Mouse (Mus musculus) hindbrain, embryonic 14.5 days (tissue): ENCODE results near the gene Ssbp3. TPM values are rescaled to one million over a fixed set of nuclear protein-coding genes. Genes with fewer than 3 reads are reported as not detected.

Experiments used
- ATAC-seq: fragments of 200-750 bp; cut with Nextera tagmentation; 2 replicates; pipeline ENCODE4 v1.8.0; 2017; ENCODE audit warnings: moderate number of reproducible peaks, mild to moderate bottlenecking, moderate TSS enrichment, moderate library complexity; ENCODE audit not compliant: low FRiP score
- DNase-seq: peaks from one replicate; pipeline ENCODE4 v3.0.0-alpha.2; 2015; ENCODE audit warnings: low spot score
- H3K27ac ChIP-seq: fragments of 300-500 bp; sonication (generic); 2 replicates; pipeline ENCODE4 v1.5.1; 2014; ENCODE audit warnings: mild to moderate bottlenecking, moderate library complexity
- H3K27me3 ChIP-seq: fragments of 300-500 bp; sonication (generic); 2 replicates; pipeline ENCODE4 v1.6.1; 2014; ENCODE audit warnings: mild to moderate bottlenecking, low read length, mixed read lengths; ENCODE audit not compliant: control insufficient read depth, insufficient read depth
- H3K36me3 ChIP-seq: fragments of 300-500 bp; sonication (generic); replicated peaks from 2 replicates; pipeline ENCODE4 v1.6.1; 2014; ENCODE audit not compliant: control insufficient read depth, insufficient read depth
- H3K4me1 ChIP-seq: fragments of 300-500 bp; sonication (generic); replicated peaks from 2 replicates; pipeline ENCODE4 v1.6.1; 2014; ENCODE audit warnings: antibody characterized with exemption, low read length, mixed read lengths; ENCODE audit not compliant: control insufficient read depth, insufficient read depth
- H3K4me2 ChIP-seq: fragments of 300-500 bp; sonication (generic); replicated peaks from 2 replicates; pipeline ENCODE4 v1.6.1; 2014; ENCODE audit warnings: mild to moderate bottlenecking, moderate library complexity
- H3K4me3 ChIP-seq: fragments of 300-500 bp; sonication (generic); replicated peaks from 2 replicates; pipeline ENCODE4 v1.5.1; 2014; ENCODE audit warnings: mild to moderate bottlenecking, low read length
- H3K9ac ChIP-seq: fragments of 300-500 bp; sonication (generic); 2 replicates; pipeline ENCODE4 v1.6.1; 2014
- H3K9me3 ChIP-seq: fragments of 300-500 bp; sonication (generic); 2 replicates; pipeline ENCODE4 v1.6.1; 2016; ENCODE audit warnings: low read length; ENCODE audit not compliant: control insufficient read depth
- WGBS: fragments of 180-500 bp; shearing (Covaris S2); extraction: QIAGEN DNeasy Blood & Tissue Kit; methylation state at CpG from one replicate; pipeline ENCODE4 v1.1.7; 2014; 5-methylcytosine and 5-hydroxymethylcytosine counted together
- polyA plus RNA-seq: library from polyadenylated mRNA; unstranded; fragments of >200 nt; fragmentation: Nextera tagmentation; extraction: Ambion mirVana; gene quantifications from 2 replicates; pipeline ENCODE4 v1.2.1, GENCODE M21; 2014

Gene Ssbp3
- polyA plus RNA-seq, 1 experiment from 2014 or later, result 100 TPM

GRCm38 (mm10) chr4:106982344-106983121 lies 72.0 kb downstream of the Ssbp3 start:
- Histone ChIP-seq H3K27ac (no peak overlapping the region), H3K9ac (no peak overlapping the region), H3K4me3 (no peak overlapping the region), H3K4me1 (peaks cover 72% of the 10 kb centered on the region), H3K9me3 (no peaks in the 10 kb centered on the region), H3K27me3 (no peaks in the 10 kb centered on the region), H3K4me2 (no peak overlapping the region), H3K36me3 (no peaks in the 10 kb centered on the region)
- no peak for ATAC-seq
- 57% methylated on average over 4 of the region's 4 CpGs for WGBS
- no peak for DNase-seq

GRCm38 (mm10) chr4:106983908-106984515 lies 73.5 kb downstream of the Ssbp3 start:
- Histone ChIP-seq H3K9ac (no peak overlapping the region), H3K27me3 (no peaks in the 10 kb centered on the region), H3K4me3 (no peak overlapping the region), H3K4me1 (peaks cover 72% of the 10 kb centered on the region), H3K36me3 (no peaks in the 10 kb centered on the region), H3K27ac (no peak overlapping the region), H3K4me2 (no peak overlapping the region), H3K9me3 (no peaks in the 10 kb centered on the region)
- WGBS, result 53% methylated on average over 7 of the region's 7 CpGs
- ATAC-seq (no peak), DNase-seq (no peak)

- H3K9ac ChIP-seq, result no peak overlapping the region
- ATAC-seq, result no peak
- peaks cover 80% of the 10 kb centered on the region for H3K4me1 ChIP-seq
- WGBS, result 49% methylated on average over 4 of the region's 4 CpGs
- DNase-seq, result no peak
- no peak overlapping the region for H3K4me3 ChIP-seq
- no peaks in the 10 kb centered on the region for H3K36me3 ChIP-seq
- H3K27ac ChIP-seq, result peak overlapping the region; percentile 60
- H3K4me2 ChIP-seq, result no peak overlapping the region
- no peaks in the 10 kb centered on the region for H3K27me3 ChIP-seq
- no peaks in the 10 kb centered on the region for H3K9me3 ChIP-seq
Measured at GRCm38 (mm10) chr4:106985289-106985688, 74.8 kb downstream of the Ssbp3 start.

- Histone ChIP-seq H3K4me1 (peaks cover 77% of the 10 kb centered on the region), H3K27me3 (no peaks in the 10 kb centered on the region), H3K4me3 (no peak overlapping the region), H3K36me3 (no peaks in the 10 kb centered on the region), H3K9me3 (no peaks in the 10 kb centered on the region), H3K4me2 (no peak overlapping the region), H3K9ac (peak overlapping the region; percentile 9; the same call in 1 of the 2 replicates), H3K27ac (peak overlapping the region; percentile 10; the same call in 1 of the 2 replicates)
- WGBS, result 20% methylated on average over 15 of the region's 15 CpGs
- ATAC-seq, result no peak
- no peak for DNase-seq
Measured at GRCm38 (mm10) chr4:106985899-106986832, 75.7 kb downstream of the Ssbp3 start.

- Histone ChIP-seq H3K4me2 (no peak overlapping the region; the same call in 1 of the 2 replicates), H3K4me1 (peaks cover 72% of the 10 kb centered on the region), H3K9ac (no peak overlapping the region), H3K9me3 (no peaks in the 10 kb centered on the region), H3K27ac (no peak overlapping the region), H3K36me3 (no peaks in the 10 kb centered on the region), H3K27me3 (no peaks in the 10 kb centered on the region), H3K4me3 (no peak overlapping the region)
- no peak for ATAC-seq
- WGBS, result 21% methylated on average over 7 of the region's 7 CpGs
- DNase-seq, result no peak
Measured at GRCm38 (mm10) chr4:106987725-106988364, 77.3 kb downstream of the Ssbp3 start.

GRCm38 (mm10) chr4:106988886-106989225 lies 78.4 kb downstream of the Ssbp3 start:
- Histone ChIP-seq H3K27me3 (no peaks in the 10 kb centered on the region), H3K4me1 (peaks cover 67% of the 10 kb centered on the region), H3K27ac (peak overlapping the region; percentile 58), H3K4me3 (no peak overlapping the region), H3K4me2 (no peak overlapping the region), H3K9me3 (no peaks in the 10 kb centered on the region), H3K9ac (no peak overlapping the region), H3K36me3 (no peaks in the 10 kb centered on the region)
- DNase-seq, result no peak
- no peak; the same call in 1 of the 2 replicates for ATAC-seq
- WGBS, result 13% methylated on average over 6 of the region's 6 CpGs

GRCm38 (mm10) chr4:106989226-106989983 lies 78.9 kb downstream of the Ssbp3 start:
- Histone ChIP-seq H3K4me3 (no peak overlapping the region), H3K27ac (peak overlapping the region; percentile 58), H3K36me3 (no peaks in the 10 kb centered on the region), H3K4me1 (peaks cover 62% of the 10 kb centered on the region), H3K9ac (no peak overlapping the region), H3K9me3 (no peaks in the 10 kb centered on the region), H3K4me2 (no peak overlapping the region), H3K27me3 (no peaks in the 10 kb centered on the region)
- peak; percentile 60 for DNase-seq
- WGBS, result 21% methylated on average over 10 of the region's 10 CpGs
- ATAC-seq, result peak; percentile 58; the same call in 1 of the 2 replicates

- H3K4me1 ChIP-seq, result peaks cover 45% of the 10 kb centered on the region
- no peak overlapping the region for H3K27ac ChIP-seq
- no peaks in the 10 kb centered on the region for H3K9me3 ChIP-seq
- 90% methylated on average over 5 of the region's 5 CpGs for WGBS
- H3K4me2 ChIP-seq, result no peak overlapping the region
- no peak for DNase-seq
- H3K36me3 ChIP-seq, result no peaks in the 10 kb centered on the region
- no peaks in the 10 kb centered on the region for H3K27me3 ChIP-seq
- ATAC-seq, result no peak
- H3K4me3 ChIP-seq, result no peak overlapping the region
- no peak overlapping the region for H3K9ac ChIP-seq
Measured at GRCm38 (mm10) chr4:106993053-106993452, 82.6 kb downstream of the Ssbp3 start.
